Mouse (Mus musculus): ENCODE results near the gene Fbxo31. TPM values are rescaled to one million over a fixed set of nuclear protein-coding genes. Genes with fewer than 3 reads are reported as not detected.

Fbxo31 gene
- 40.4 TPM for polyA plus RNA-seq (2017; shearing (Covaris generic))

DNA sequence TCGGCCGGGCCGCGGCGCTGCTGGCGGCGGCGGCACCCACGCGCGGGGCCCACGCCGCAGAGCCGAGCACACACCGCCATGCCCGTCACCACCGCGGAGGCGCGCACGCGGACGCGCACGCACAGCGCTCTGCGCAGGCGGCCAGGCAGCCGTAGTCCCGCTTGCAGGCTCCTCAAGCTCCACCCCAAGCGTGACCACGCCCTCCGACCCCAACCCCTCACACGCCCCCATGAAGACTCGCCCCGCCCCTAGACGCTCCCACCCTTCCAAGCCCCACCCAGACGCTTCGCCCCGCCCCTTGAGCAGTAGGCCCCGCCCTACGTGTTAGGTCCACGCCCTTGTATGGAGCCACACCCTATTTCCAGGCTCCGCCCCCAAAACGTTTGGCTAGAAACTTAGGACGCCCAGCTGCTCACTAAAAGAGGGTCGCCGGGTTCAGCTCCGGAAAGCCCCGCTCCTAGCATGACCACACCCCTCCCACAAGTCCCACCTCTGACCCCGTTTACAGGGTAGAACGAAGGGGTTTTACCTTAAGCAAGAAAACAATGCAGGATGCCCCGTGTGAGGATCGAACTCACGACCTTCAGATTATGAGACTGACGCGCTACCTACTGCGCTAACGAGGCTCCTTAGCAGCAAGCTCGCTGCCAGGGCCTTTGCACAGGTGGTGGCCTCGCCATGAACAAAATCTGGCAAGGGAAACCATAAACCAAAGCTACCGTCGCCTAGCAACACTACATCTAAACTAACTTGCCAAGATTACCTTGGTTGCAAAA is at the start of gene Fbxo31:
Gene Fbxo31, minus strand, starts transcription at position 131 of the 776 bp plus-strand sequence.

DNA sequence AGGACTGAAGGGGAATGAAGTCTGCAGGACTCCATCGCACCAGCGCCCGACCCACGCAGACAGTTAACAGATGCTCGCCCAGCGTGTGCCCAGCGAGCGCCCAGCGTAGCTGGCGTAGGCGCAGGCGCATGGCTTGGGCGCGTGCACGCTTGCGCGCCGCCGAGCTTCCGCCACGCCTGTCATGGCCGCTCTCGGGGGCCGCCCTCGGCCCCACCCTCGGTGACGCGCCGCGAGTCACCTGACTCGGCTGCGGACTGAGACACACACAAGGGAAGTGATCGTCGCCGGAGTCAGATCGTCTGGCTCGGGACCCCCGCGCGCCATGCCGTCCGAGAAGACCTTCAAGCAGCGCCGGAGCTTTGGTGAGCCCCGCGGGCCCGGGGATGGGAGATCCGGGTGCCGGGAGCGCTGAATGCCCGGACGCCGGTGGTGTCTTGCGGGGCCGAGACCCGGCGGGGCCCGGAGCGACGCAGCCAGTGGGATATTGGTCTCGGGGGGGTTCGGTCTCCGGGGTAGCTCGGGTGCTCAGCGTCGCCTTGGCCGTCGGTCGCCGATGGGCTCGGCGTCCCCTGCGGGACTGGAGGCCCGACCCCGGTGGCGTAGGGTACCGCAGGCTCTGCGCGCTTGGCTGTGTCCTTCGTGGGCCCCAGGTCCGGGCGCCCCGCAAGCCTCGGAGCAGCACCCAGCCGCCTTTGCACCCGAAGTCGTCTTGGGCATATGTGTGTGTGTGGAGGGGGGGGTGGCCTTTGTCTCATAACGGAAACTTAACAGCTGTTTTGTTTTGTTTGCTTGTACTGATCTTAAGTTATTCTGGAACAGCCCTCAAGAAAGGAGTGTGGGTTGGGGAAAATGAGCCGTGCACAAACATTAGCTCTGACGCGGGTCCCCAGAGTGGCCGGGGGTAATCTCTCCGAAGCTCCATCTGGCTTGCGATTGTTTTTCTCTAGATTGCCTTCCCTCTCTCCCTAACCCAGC is 11.9 kb upstream of the Fbxo31 start, which contains the start of gene Map1lc3b:
Gene Map1lc3b, plus strand, starts transcription at position 159 of the 975 bp plus-strand sequence.

DNA sequence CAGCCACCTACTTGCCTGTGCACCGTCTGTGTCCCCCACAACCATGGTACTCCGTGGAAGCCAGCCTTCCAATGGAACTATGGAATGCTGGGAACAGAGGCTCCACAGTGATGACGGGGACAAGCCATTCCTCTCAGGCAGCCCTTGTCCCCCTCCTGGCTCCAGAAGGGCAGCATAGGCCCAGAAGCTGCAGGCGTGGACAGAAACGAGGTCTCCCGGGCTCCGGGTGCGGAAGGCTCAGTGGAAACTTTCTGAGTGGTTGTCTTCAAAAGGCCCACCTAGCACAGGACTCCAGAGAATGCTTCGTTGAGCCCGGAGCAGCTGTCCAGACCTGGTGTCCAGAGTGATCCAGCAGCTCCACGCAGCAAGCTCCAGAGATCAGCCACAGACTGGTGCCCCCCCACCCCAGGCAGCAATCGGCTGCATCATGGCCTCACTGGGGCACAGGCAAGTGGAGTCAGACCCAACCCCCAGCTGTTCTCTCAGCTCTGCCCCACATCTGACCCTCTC is 34.3 kb downstream of the Fbxo31 start, which contains the start of gene 1700018B08Rik:
Gene 1700018B08Rik, minus strand, starts transcription at position 45 of the 510 bp plus-strand sequence.

Other genes with a start within 250 kb of the Fbxo31 start
- gene 1700018B08Rik, start 34.5 kb downstream of the Fbxo31 start, polyA plus RNA-seq (2017; shearing (Covaris generic)) = not detected
- 289 TPM for gene Map1lc3b, start 11.6 kb upstream of the Fbxo31 start, polyA plus RNA-seq (2017; shearing (Covaris generic))
- gene Zcchc14, start 74.1 kb upstream of the Fbxo31 start, polyA plus RNA-seq (2017; shearing (Covaris generic)) = 0.07 TPM
- gene Jph3, start 150.8 kb upstream of the Fbxo31 start, polyA plus RNA-seq (2017; shearing (Covaris generic)) = 0.06 TPM